Mouse (Mus musculus): ENCODE measurements around the gene Rhoa.

The Rhoa gene

DNA sequence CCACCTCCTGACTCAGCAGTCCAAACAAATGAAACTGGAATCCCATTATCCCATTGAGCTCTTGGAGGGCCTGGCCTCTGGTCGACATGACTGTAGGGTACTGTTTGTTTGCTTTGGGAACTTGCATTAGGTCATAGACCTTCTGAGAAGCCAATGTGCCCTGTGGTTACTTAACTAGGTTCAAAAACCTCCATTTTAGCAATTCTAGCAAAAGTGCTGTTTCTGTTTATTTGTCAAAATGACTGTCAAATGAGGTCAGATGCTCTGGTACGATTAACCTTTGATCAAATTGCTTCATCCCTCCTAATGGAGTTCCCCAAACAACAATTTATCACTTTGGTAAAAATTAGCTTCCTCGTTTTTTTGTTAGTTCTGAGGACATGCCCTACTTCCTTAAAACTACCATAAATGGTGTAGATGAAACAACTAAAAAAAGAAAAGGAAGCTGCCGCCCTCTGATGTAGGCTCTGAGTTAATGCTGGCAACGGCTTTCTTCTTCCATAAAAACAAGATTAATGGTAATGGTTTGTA, 36.4 kb downstream of the Rhoa start:
- DNase-seq, result no peak

DNA sequence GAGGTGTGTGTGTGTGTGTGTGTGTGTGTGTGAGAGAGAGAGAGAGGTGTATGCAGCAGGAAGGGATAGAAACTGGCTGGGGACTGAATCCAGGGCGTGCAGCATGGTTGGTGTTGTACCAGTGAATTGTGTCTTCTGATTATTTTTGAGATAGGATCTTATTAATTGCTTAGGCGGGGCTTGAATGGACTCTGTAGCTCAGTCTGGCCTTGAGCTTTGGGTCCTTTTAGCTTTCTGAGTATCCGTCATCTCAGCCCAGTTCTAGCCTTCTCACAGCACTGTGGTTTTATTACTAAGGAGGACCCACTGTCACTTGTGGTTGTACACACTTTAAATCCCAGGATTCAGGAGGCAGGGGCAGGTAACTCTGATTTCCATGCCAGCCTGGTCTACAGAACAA, 37.4 kb downstream of the Rhoa start:
- no peak for DNase-seq

DNA sequence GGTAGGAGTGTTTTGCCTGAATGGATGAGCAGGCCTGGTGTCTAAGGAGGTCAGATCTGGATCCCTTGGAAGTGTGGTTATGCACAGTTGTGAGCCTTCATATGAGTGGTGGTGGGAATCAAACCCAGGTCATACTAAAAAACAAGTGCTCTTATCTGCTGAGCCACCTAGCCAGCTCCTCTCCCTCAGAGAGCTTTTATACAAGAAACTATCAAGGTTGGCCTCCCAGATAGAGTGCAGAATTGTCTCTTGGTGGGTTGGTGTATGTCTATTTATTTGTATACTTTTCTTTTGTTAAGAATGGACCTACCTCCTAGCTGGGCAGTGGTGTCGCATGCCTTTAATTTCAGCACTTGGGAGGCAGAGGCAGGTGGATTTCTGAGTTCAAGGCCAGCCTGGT, 37.9 kb downstream of the Rhoa start:
- DNase-seq, result no peak

DNA sequence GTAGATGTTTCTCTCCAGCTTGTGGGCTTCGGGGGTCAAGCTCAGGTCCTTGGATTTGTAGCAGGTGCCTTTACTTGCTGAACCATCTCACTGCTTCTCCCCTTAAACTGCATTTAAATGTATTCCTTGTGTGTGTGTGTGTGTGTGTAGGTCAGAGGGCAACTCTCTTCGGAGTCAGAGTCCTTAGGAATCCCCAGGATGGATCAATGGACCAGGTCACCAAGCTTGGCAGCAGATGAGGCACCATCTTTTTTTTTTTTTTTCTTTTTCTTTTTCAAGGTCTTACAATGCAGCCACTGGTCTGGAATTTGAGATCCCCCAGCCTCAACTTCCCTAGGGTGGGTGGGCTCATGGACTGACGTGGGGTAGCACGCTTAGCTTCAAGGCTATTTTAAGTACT, 38.5 kb downstream of the Rhoa start:
- DNase-seq, result no peak

DNA sequence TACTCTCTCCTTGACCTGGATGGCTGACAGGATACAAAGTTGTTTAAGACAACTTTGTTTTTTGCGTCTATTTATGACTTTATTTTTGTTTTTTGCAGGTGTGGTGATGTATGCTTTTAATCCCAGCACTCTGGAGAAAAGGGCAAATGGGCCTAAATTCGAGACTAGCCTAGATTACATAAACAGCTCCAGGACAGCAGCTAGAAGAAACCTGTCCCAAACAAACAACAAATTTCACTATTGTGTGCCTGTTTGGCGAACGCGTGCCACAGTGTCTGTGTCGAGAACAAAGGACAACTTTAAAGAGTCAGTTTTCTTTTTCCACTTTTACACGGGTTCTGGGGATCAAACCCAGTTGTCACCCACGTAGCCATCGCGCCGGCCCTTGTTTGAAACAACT, 41.1 kb downstream of the Rhoa start:
- DNase-seq, result no peak

DNA sequence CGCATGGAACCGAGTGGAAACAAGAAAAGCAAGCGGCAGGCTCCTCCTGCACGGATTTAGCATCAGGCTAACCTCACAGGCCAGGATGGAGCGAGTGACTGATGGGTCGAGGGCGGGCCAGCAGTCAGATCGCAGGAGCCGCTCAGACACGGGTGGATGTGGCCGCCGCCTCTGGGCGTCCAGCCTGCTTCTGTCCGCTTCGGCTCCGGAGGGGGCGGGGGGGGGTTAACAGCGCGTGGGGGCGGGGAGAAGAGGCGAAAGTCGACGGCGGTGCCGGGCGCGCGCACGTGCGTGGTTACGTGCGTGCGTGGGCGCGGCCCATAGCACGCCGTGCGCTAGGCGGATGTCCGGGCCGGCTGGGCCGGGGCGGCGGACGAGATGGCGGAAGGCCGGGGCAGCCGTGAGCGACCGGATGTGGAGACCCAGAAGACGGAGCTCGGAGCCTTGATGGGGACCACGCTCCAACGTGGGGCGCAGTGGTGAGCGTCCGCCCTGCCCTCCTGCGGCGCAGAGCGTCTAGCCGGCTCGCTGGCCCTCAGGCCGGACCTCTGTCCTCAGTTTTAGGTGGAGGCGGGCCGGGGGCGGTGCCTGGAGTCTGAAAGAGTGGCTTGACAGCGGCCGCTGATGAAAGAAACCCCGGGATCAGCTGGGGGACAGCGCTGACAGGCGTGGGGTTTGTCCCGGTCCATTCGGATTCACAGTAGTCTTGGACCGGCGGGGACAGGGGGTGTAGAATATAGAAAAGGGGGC, 41.8 kb downstream of the Rhoa start, which contains the start of gene Usp4:
Usp4 (plus strand) TSS at position 314 of the 750 bp plus-strand sequence.
- peak; percentile 86 for DNase-seq

DNA sequence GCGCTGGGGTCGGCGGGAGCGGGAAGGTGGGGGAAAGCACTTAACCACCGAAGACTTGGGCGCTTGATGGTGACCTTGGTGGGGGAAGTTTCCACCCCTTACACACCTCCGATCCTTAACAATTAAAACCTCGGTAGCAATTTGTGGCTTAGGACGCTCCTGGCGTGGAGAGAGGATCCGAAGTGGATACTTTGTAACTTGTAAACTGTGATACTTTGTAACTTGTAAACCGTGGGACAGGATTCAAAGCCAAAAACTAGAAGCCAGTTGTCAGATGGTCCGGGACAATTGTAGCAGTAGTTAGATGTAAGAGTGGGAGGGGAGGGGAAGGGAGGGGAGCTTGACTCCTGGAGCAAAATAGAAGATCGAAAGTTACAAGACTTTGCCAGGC, 42.4 kb downstream of the Rhoa start:
- no peak for DNase-seq

DNA sequence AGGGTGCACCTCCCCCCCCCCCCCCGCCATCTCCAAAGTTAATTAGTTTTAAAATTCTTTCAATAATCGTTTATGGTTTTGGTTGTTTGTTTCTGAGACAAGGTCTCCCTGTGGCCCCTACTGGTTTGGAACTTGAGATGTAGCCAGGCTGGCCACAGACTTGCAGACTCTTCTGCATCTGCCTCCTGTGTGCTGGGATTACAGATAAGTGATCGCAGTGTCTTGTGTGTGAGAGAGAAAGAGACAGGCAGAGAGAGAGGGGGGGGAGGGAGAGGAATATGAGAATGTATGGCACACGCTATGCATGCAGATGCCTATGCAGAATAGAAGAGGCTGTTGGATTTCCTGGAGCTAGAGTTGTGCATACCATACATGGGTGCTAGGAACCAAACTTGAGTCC, 43.8 kb downstream of the Rhoa start:
- DNase-seq, result no peak

DNA sequence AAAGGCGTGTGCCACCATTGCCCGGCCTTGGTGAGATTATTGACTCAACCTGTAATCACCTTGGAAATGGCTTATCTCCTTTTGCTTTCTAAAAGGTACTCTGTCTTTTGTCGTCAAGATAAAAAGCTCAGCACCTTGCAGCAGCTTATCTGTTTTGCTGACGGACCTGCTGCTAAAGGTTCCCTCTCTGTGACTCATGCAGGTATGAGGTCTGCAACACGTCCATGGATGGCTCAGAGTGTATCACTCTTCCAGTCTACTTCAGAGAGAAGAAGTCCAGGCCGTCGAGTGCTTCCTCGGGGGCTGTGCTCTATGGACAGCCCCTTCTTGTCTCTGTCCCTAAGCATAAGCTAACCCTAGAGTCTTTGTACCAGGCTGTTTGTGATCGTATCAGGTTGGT, 72.3 kb downstream of the Rhoa start:
- no peak for DNase-seq

DNA sequence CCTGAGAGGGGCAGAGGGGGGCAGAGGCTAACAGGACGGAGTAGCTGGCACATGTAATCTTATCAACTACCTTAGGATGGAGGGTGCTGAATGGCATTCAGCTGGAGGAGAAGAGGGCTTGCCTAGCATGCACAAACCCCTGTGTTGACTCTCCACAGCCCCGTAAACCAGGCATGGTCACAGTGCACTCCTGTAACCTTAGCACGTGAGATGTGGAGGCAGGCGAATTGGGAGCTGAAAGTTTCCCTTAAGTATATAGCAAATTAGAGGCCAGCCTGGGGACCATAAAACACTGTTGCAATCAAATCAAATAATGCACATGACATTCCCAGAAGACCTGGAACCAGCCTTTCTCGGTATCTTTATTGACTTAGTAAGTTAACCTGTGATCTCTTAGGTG, 72.8 kb downstream of the Rhoa start:
- DNase-seq, result no peak

DNA sequence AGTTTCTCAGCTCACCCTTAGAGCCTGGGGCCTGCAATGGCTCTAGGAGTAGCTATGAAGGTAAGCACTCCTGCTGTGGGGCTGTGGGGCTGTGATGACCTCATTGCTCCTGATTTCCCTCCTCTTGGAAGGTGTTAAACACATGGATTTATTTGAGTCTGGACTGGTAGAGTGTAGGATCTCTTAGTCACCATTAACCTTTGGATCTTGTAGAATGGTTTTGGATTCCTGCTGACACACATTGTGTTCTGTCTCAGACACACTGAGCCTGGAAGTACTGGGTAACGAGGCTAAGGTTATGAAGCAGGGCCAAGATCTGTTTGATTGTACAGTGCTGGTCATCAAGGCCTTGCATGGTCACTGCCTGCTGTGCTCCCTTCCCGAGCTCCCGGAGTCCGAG, 73.4 kb downstream of the Rhoa start:
- no peak for DNase-seq

DNA sequence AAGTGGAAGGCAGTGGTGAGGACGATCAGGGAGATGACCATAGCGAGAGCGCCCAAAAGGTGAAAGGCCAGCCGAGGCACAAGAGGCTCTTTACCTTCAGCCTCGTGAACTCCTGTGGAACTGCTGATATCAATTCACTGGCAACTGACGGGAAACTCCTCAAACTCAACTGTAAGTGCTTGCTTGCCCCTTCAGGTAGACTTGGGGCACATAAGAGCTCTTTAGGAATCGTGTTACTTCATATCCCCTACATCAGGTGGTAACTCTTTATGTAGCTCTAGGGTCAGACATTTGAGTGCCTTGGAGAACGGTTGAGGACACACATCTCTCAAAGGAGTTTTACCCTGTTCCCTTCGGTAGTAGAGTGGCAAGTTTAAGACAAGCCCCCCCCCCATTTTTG, 75.5 kb downstream of the Rhoa start:
- DNase-seq, result no peak

DNA sequence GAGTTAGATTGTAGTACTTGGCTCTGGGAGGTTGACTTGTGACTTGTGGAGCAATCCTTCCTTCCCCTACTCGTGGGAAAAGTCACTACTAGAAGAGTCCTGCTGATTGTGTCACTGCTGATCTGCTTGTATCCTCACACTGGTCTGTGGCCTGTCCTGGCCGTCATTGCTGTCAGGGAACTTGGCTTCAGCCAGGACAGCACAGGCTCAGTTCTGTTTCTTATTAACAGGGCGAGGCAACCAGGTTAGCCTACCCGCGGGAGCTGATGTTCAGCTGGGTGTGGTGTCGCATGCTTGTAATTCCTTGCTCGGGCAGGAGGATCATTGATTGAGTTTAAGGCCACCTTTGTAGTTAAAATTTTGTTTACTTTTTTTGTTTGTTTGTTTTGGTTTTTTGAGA, 79.1 kb downstream of the Rhoa start:
- no peak for DNase-seq

DNA sequence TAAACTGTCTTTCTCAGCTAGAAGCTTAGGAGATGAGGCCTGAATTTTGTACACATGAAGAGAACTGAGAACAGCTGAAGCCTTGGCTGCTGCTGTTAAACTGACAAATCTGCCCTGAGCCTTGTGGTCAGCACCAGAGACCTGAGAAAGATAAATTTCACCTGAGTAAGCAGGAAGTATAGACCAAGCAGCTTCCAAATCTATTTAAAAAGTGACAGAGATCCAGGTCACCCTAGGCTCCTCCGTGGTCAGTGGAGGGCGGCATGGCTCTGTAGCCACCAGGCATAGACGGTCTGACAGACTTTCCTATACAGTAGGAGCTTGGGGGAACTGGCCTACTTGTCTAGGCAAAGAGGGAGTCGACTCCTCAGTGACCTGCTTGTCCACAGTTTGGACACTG, 80.9 kb downstream of the Rhoa start:
- no peak for DNase-seq
